Mouse (Mus musculus) liver, adult 2 months (tissue): Measurements from ENCODE around the gene Slc22a17. TPM values are rescaled to one million over a fixed set of nuclear protein-coding genes. Genes with fewer than 3 reads are reported as not detected.
"Not testable (repeated sequence)": the region's sequence is repeated elsewhere in the genome, so short reads cannot be mapped to it uniquely, and the experiment has no call there.

ENCODE experiments used
- DNase-seq: peaks from one replicate; pipeline ENCODE4 v3.0.0-alpha.2; 2011; ENCODE audit warnings: low read depth, low spot score; ENCODE audit errors: extremely low read depth
- H3K27ac ChIP-seq: fragments of 200-500 bp; replicated peaks from 2 replicates; pipeline ENCODE4 v1.5.1; 2012; ENCODE audit warnings: low read depth, mild to moderate bottlenecking, control low read depth, inconsistent platforms, low read length; ENCODE audit not compliant: insufficient read depth
- H3K27me3 ChIP-seq: fragments of 200-500 bp; 2 replicates; pipeline ENCODE4 v1.6.1; 2012; ENCODE audit warnings: mild to moderate bottlenecking, moderate library complexity, low read length, inconsistent platforms; ENCODE audit not compliant: control insufficient read depth, insufficient read depth
- H3K36me3 ChIP-seq: fragments of 200-500 bp; 2 replicates; pipeline ENCODE4 v1.6.1; 2012; ENCODE audit warnings: low read length, inconsistent platforms; ENCODE audit not compliant: control insufficient read depth, insufficient read depth
- H3K4me1 ChIP-seq: fragments of 200-500 bp; 2 replicates; pipeline ENCODE4 v1.6.1; 2011; ENCODE audit warnings: low read length; ENCODE audit not compliant: control insufficient read depth, insufficient read depth
- H3K4me3 ChIP-seq: fragments of 200-500 bp; 2 replicates; pipeline ENCODE4 v1.5.1; 2011; ENCODE audit warnings: low read depth, mild to moderate bottlenecking, control low read depth, low read length, moderate library complexity; ENCODE audit not compliant: insufficient read depth
- H3K79me2 ChIP-seq: fragments of 200-500 bp; 2 replicates; pipeline ENCODE4 v1.6.1; 2012; ENCODE audit warnings: inconsistent platforms, mild to moderate bottlenecking, low read length, moderate library complexity; ENCODE audit not compliant: control insufficient read depth, insufficient read depth
- H3K9ac ChIP-seq: fragments of 200-500 bp; 2 replicates; pipeline ENCODE4 v1.6.1; 2012; ENCODE audit warnings: low read depth, mild to moderate bottlenecking, control low read depth, inconsistent platforms, low read length
- CTCF ChIP-seq: fragments of 200-500 bp; IDR thresholded peaks from 2 replicates; pipeline ENCODE4 v1.5.1; 2011; ENCODE audit warnings: low read depth, low read length, control low read depth
- POLR2A ChIP-seq: fragments of 200-500 bp; IDR thresholded peaks from 2 replicates; pipeline ENCODE4 v1.6.1; 2011; ENCODE audit warnings: low read length, control low read depth; ENCODE audit not compliant: insufficient read depth; ENCODE audit errors: extremely low read depth
- WGBS: fragments of 180-500 bp; shearing (Covaris S2); methylation state at CpG from one replicate; pipeline ENCODE4 v1.1.7; 2018; 5-methylcytosine and 5-hydroxymethylcytosine counted together
- polyA plus RNA-seq: library from polyadenylated mRNA; depleted of rRNA; stranded (reverse); fragments of >200 nt; gene quantifications from 2 replicates; pipeline ENCODE4 v1.2.3, GENCODE M21; 2012; rRNA removed
- total RNA-seq: library from RNA; depleted of rRNA; stranded (reverse); fragments of >200 nt; gene quantifications from 2 replicates; pipeline ENCODE4 v1.2.3, GENCODE M21; 2014; rRNA removed

Gene Slc22a17
- total RNA-seq = 0.46 and 0.81 TPM in 2 replicates
- polyA plus RNA-seq = 1.4 and 2.7 TPM in 2 replicates

GRCm38 (mm10) chr14:54912886-54913285, at the start of gene Slc22a17:
Gene Slc22a17 (minus strand): TSS chr14:54913132.
- DNase-seq = no peak
- H3K79me2 ChIP-seq = no peaks in the 10 kb centered on the region
- TF ChIP-seq POLR2A (0 out of 2 replicates have a peak, but pooled peaks have one; percentile 21), CTCF (no peak)
- 1% methylated on average over 28 of the region's 28 CpGs for WGBS
- peaks cover 13% of the 10 kb centered on the region for H3K27me3 ChIP-seq
- peak within 1 kb of the TSS; percentile 61 for H3K4me3 ChIP-seq
- H3K4me1 ChIP-seq = no peaks in the 10 kb centered on the region
- no peaks in the 10 kb centered on the region for H3K36me3 ChIP-seq
- H3K9ac ChIP-seq = peak within 1 kb of the TSS; percentile 64
- H3K27ac ChIP-seq = no peak within 1 kb of the TSS

GRCm38 (mm10) chr14:54962714-54963113, 49.8 kb upstream of the Slc22a17 start:
- no peaks in the 10 kb centered on the region for H3K4me1 ChIP-seq
- no peaks in the 10 kb centered on the region for H3K27me3 ChIP-seq
- WGBS = 78% methylated on average over 7 of the region's 7 CpGs
- H3K4me3 ChIP-seq = no peak overlapping the region
- DNase-seq = no peak
- H3K9ac ChIP-seq = no peak overlapping the region
- TF ChIP-seq CTCF (no peak), POLR2A (no peak)
- no peaks in the 10 kb centered on the region for H3K79me2 ChIP-seq
- no peak overlapping the region for H3K27ac ChIP-seq
- H3K36me3 ChIP-seq = no peaks in the 10 kb centered on the region

DNA sequence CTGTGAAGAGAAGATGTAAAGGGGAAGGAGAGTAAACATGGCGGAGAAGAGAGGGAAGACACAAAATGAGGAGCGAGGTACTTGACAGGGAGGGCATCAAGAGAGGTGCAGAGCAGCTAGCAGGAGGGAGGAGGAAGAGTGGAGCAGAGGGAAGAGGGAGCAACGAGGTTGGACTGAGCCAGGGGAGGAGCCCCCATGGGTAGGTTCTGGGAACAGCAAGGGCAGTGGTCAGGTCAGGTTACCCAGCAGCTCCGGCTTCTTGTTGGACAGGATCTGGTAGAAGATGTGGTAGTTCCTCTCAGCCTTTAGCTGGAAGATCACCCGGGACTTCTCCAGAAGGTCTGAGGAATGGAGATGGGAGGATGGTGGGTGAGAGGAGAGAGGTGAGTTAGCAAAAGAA, 48.6 kb upstream of the Slc22a17 start:
- Histone ChIP-seq H3K4me1 (no peaks in the 10 kb centered on the region), H3K79me2 (no peaks in the 10 kb centered on the region), H3K27me3 (no peaks in the 10 kb centered on the region), H3K4me3 (no peak overlapping the region), H3K9ac (no peak overlapping the region), H3K27ac (no peak overlapping the region), H3K36me3 (no peaks in the 10 kb centered on the region)
- TF ChIP-seq CTCF = no peak
- TF ChIP-seq POLR2A = no peak
- DNase-seq = no peak
- WGBS = 80% methylated on average over 5 of the region's 5 CpGs

GRCm38 (mm10) chr14:54960769-54961168, 47.8 kb upstream of the Slc22a17 start:
- no peak for DNase-seq
- TF ChIP-seq CTCF (no peak), POLR2A (no peak)
- 70% methylated on average over 10 of the region's 10 CpGs for WGBS

DNA sequence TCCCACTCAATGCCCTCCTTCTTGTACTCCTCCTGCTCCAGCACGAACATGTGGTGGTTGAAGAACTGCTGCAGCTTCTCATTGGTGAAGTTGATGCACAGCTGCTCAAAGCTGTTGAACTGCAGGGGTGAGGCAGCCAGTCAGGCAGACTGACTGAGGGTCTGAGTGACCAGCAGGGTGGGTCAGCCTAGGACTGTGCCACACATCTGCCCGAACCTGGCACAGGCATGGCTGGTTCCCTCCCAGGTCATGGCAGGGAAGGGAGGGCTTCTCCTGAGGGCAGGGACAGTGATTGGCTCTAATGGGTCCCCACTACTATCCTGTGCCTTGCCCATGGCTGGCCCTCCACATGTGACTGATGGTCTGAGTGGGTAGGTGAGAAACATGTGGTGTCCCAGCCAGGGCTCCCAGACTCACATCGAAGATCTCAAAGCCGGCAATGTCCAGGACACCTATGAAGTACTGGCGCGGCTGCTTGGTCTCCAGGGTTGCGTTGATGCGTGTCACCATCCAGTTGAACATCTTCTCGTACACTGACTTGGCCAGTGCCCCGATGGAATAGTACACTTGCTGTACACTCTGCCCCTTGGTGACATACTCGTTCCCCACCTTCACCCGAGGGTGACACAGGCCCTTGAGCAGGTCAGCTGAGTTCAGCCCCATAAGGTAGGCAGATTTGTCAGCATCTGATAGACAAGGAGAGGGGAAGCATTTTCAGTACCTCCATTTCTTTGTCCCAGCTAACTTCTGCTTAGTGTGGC, 47.1 kb upstream of the Slc22a17 start:
- H3K36me3 ChIP-seq, H3K27me3 ChIP-seq, DNase-seq, H3K79me2 ChIP-seq, H3K9ac ChIP-seq, H3K4me3 ChIP-seq, H3K27ac ChIP-seq, H3K4me1 ChIP-seq: not testable (repeated sequence)
- 90% methylated on average over 12 of the region's 12 CpGs for WGBS

More at GRCm38 (mm10) chr14:54960769-54961168, 47.8 kb upstream of the Slc22a17 start:
- H3K9ac ChIP-seq = no peak overlapping the region
- no peaks in the 10 kb centered on the region for H3K79me2 ChIP-seq
- H3K36me3 ChIP-seq = no peaks in the 10 kb centered on the region
- H3K4me3 ChIP-seq = no peak overlapping the region
- H3K27ac ChIP-seq = no peak overlapping the region
- no peaks in the 10 kb centered on the region for H3K27me3 ChIP-seq
- no peaks in the 10 kb centered on the region for H3K4me1 ChIP-seq

- DNase-seq = no peak
- Histone ChIP-seq H3K36me3 (no peaks in the 10 kb centered on the region), H3K27ac (no peak overlapping the region), H3K4me3 (no peak overlapping the region), H3K4me1 (no peaks in the 10 kb centered on the region), H3K79me2 (no peaks in the 10 kb centered on the region), H3K27me3 (no peaks in the 10 kb centered on the region), H3K9ac (no peak overlapping the region)
- 77% methylated on average over 3 of the region's 3 CpGs for WGBS
- no peak for TF ChIP-seq POLR2A
Observed at GRCm38 (mm10) chr14:54959197-54959596, 46.3 kb upstream of the Slc22a17 start.
